Mouse (Mus musculus): ENCODE data around the gene Mrpl41.
A peak's percentile ranks its signal among the peaks of the same experiment; 100 is the strongest.

Mrpl41 gene

GRCm38 (mm10) chr2:24935057-24935796 lies 39.7 kb downstream of the Mrpl41 start, which contains the start of gene Arrdc1:
Arrdc1 (minus strand) TSS chr2:24935252.
- peak; percentile 93 to 94 for DNase-seq (ENCODE audit: low spot score in 2 of 2)

GRCm38 (mm10) chr2:24934441-24934963 lies 40.4 kb downstream of the Mrpl41 start:
- DNase-seq (ENCODE audit: low spot score in 2 of 2), result peak; percentile 33 to 58

GRCm38 (mm10) chr2:24929593-24929992 lies 45.3 kb downstream of the Mrpl41 start:
- DNase-seq (ENCODE audit: low spot score in 2 of 2), result no peak

- DNase-seq (ENCODE audit: low spot score in 2 of 2), result no peak
These were observed 45.8 kb downstream of the Mrpl41 start for GRCm38 (mm10) chr2:24929119-24929518.

- peak in 1 of 2 experiments; percentile 37 for DNase-seq (ENCODE audit: low spot score in 2 of 2)
These were observed 47.0 kb downstream of the Mrpl41 start for GRCm38 (mm10) chr2:24927810-24928479.

- no peak for DNase-seq (ENCODE audit: low spot score in 2 of 2)
These were observed 47.9 kb downstream of the Mrpl41 start for GRCm38 (mm10) chr2:24926965-24927358.

GRCm38 (mm10) chr2:24926345-24926964 lies 48.4 kb downstream of the Mrpl41 start:
- no peak for DNase-seq (ENCODE audit: low spot score in 2 of 2)

- no peak for DNase-seq (ENCODE audit: low spot score in 2 of 2)
These were observed 49.6 kb downstream of the Mrpl41 start for GRCm38 (mm10) chr2:24925284-24925683.
